Mouse (Mus musculus): ENCODE data around the gene Ppp2r5c.

DNA sequence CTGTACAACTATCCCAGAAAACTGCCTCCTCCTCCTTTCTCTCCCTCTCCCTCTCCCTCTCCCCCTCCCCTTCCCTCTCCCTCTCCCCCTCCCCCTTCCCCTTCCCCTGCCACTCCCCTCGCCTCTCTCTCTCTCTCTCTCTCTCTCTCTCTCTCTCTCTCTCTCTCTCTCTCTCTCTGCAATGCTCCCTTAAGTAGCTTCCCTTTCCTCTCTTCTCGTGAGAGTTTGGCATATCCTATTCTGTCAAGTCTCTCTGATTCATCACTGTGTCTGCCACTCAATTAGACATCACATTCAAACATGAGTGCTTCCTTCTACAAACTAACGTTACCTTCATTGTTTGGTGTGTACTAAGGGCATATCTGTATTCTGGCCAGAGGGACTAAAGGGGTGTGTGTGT is 25.6 kb upstream of the Ppp2r5c start:
- TF ChIP-seq CTCF (IDR thresholded peaks at IDR 0.05; ENCODE audit: low read depth, low read length) (no peak), POLR2A (IDR thresholded peaks at IDR 0.05; ENCODE audit: extremely low read depth, insufficient read depth, low read length) (no peak)
